Mouse (Mus musculus): ENCODE data around the gene Pop7. TPM values are rescaled to one million over a fixed set of nuclear protein-coding genes. Genes with fewer than 3 reads are reported as not detected.

Gene Pop7
- total RNA-seq, 2 experiments from 2014 or later, result 32.9 to 37.1 TPM

GRCm38 (mm10) chr5:137502667-137503110, 371 bp upstream of the Pop7 start:
- DNase-seq (ENCODE audit: low spot score in 2 of 2), result peak in 1 of 2 experiments; percentile 81

GRCm38 (mm10) chr5:137500186-137500585, 2.1 kb downstream of the Pop7 start:
- no peak for DNase-seq (ENCODE audit: low spot score in 2 of 2)

- DNase-seq (ENCODE audit: low spot score in 2 of 2), result no peak
Observed at GRCm38 (mm10) chr5:137493831-137494230, 8.5 kb downstream of the Pop7 start.

- DNase-seq (ENCODE audit: low spot score in 2 of 2), result peak; percentile 48 to 64
Observed at GRCm38 (mm10) chr5:137491559-137491958, 10.8 kb downstream of the Pop7 start.

- no peak for DNase-seq (ENCODE audit: low spot score in 2 of 2)
Observed at GRCm38 (mm10) chr5:137487616-137488015, 14.7 kb downstream of the Pop7 start.

GRCm38 (mm10) chr5:137485851-137486155, 16.5 kb downstream of the Pop7 start:
- DNase-seq (ENCODE audit: low spot score in 2 of 2), result no peak

GRCm38 (mm10) chr5:137485071-137485850, 17.1 kb downstream of the Pop7 start:
- no peak for DNase-seq (ENCODE audit: low spot score in 2 of 2)

- no peak for DNase-seq (ENCODE audit: low spot score in 2 of 2)
Observed at GRCm38 (mm10) chr5:137481897-137482296, 20.4 kb downstream of the Pop7 start.

GRCm38 (mm10) chr5:137481138-137481537, 21.2 kb downstream of the Pop7 start:
- DNase-seq (ENCODE audit: low spot score in 2 of 2), result peak; percentile 83 to 84

- DNase-seq (ENCODE audit: low spot score in 2 of 2), result no peak
Observed at GRCm38 (mm10) chr5:137476964-137477363, 25.4 kb downstream of the Pop7 start, which contains the start of gene Zan. Zan (minus strand) TSS chr5:137477064.

- no peak for DNase-seq (ENCODE audit: low spot score in 2 of 2)
Observed at GRCm38 (mm10) chr5:137474351-137474750, 28.0 kb downstream of the Pop7 start.

GRCm38 (mm10) chr5:137472252-137472904, 29.9 kb downstream of the Pop7 start:
- DNase-seq (ENCODE audit: low spot score in 2 of 2), result no peak

- no peak for DNase-seq (ENCODE audit: low spot score in 2 of 2)
Observed at GRCm38 (mm10) chr5:137466946-137467345, 35.4 kb downstream of the Pop7 start.

GRCm38 (mm10) chr5:137465049-137465448, 37.3 kb downstream of the Pop7 start:
- DNase-seq (ENCODE audit: low spot score in 2 of 2), result peak; percentile 21 to 39

- no peak for DNase-seq (ENCODE audit: low spot score in 2 of 2)
Observed at GRCm38 (mm10) chr5:137455866-137456591, 46.3 kb downstream of the Pop7 start.

GRCm38 (mm10) chr5:137455206-137455605, 47.1 kb downstream of the Pop7 start:
- no peak for DNase-seq (ENCODE audit: low spot score in 2 of 2)

Small RNAs within 50 kb of the gene (microRNA-seq; reads per million reads assigned to microRNA genes)
- gene Mir6418, result 1.4 to 4.2 reads per million in 2 experiments

Other genes starting within 250 kb of the Pop7 start
- gene Ache, start 215.0 kb downstream of the Pop7 start, total RNA-seq (2021), result 100 to 1,000 TPM in 1 of 2 experiments, 10 to 100 TPM in 1; 85.6 to 100 TPM
- 10 to 100 TPM; 18.0 to 19.9 TPM for gene Ufsp1, start 207.9 kb downstream of the Pop7 start, total RNA-seq (2021)
- 100 to 1,000 TPM; 189 to 217 TPM for gene Srrt, start 194.8 kb downstream of the Pop7 start, total RNA-seq (2021)
- gene Trip6, start 188.1 kb downstream of the Pop7 start, total RNA-seq (2021), result 1 to 10 TPM; 4.6 to 6.0 TPM
- 10 to 100 TPM; 29.7 to 35.5 TPM for gene Slc12a9, start 168.9 kb downstream of the Pop7 start, total RNA-seq (2021)
- gene Ephb4, start 152.4 kb downstream of the Pop7 start, total RNA-seq (2021), result 1 to 10 TPM; 5.8 to 6.6 TPM
- gene Zan, start 25.5 kb downstream of the Pop7 start, total RNA-seq (2021), result under 1 TPM; 0.21 to 0.57 TPM
- 10 to 100 TPM; 40.5 to 48.8 TPM for gene Gigyf1, start 16.0 kb upstream of the Pop7 start, total RNA-seq (2021)
- gene Epo, start 30.7 kb upstream of the Pop7 start, total RNA-seq (2021), result not detected
- gene Gnb2, start 31.0 kb upstream of the Pop7 start, total RNA-seq (2021), result 100 to 1,000 TPM; 704 to 770 TPM
- 100 to 1,000 TPM; 128 to 133 TPM for gene Actl6b, start 51.0 kb upstream of the Pop7 start, total RNA-seq (2021)
- 10 to 100 TPM; 10.9 to 15.5 TPM for gene Tfr2, start 67.3 kb upstream of the Pop7 start, total RNA-seq (2021)
- gene Mospd3, start 98.5 kb upstream of the Pop7 start, total RNA-seq (2021), result 10 to 100 TPM; 36.7 to 40.0 TPM
- 10 to 100 TPM in 1 of 2 experiments, 1 to 10 TPM in 1; 6.9 to 13.6 TPM for gene Pcolce, start 111.3 kb upstream of the Pop7 start, total RNA-seq (2021)
- under 1 TPM; 0.17 to 0.37 TPM for gene Fbxo24, start 126.5 kb upstream of the Pop7 start, total RNA-seq (2021)
- 10 to 100 TPM; 14.7 to 19.5 TPM for gene Lrch4, start 126.6 kb upstream of the Pop7 start, total RNA-seq (2021)
- gene Gm20605, start 126.7 kb upstream of the Pop7 start, total RNA-seq (2021), result 10 to 100 TPM; 11.0 to 14.7 TPM
- 1 to 10 TPM; 6.3 to 6.6 TPM for gene Sap25, start 138.8 kb upstream of the Pop7 start, total RNA-seq (2021)
- not detected for gene Irs3, start 143.2 kb upstream of the Pop7 start, total RNA-seq (2021)
- gene Agfg2, start 182.2 kb upstream of the Pop7 start, total RNA-seq (2021), result 10 to 100 TPM; 51.7 to 56.5 TPM
- 10 to 100 TPM; 73.9 to 75.0 TPM for gene Nyap1, start 239.1 kb upstream of the Pop7 start, total RNA-seq (2021)
- 100 to 1,000 TPM; 213 to 225 TPM for gene Tsc22d4, start 243.2 kb upstream of the Pop7 start, total RNA-seq (2021)